Mouse (Mus musculus): ENCODE measurements around the gene Slc13a5. TPM values are rescaled to one million over a fixed set of nuclear protein-coding genes. Genes with fewer than 3 reads are reported as not detected.

Slc13a5 gene
- total and polyA plus RNA-seq, 3 experiments: not detected

DNA sequence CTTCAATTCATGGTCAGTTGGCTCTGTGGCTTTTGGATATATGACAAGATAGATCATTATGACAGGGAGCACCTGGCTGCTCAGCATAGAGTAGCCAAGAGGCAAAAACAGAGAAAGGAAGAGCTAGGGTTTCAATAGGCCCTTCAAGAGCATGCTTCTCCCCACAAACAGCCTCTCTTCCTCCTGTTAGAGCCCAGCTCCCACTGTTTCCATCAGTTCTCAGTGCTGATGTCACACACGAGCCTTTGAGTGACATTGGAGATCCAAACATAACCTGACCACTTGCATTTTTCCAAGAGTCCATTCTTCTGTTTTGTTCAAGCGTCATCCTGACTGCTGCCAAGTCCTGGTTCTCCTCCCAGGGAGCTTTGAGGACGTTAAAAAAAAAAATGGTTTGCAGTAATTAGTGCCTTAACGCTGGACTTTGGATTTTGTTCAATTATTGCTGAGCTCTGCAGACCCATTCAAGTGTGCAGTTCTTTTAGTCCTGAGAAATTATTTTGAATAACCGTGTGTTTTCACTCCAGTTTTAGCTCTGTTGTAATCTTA, 14.9 kb upstream of the Slc13a5 start:
- Histone ChIP-seq H3K4me3 (ENCODE audit: control insufficient read depth in 1 of 2, insufficient read depth in 1 of 2, low read depth in 2 of 2, low read length in 2 of 2) (no peak overlapping the region), H3K27me3 (ENCODE audit: control insufficient read depth in 1 of 2, insufficient read depth in 2 of 2, low read length in 2 of 2) (peaks cover 22 to 26% of the 10 kb centered on the region in 2 experiments), H3K27ac (ENCODE audit: control insufficient read depth, low read depth, low read length) (no peak overlapping the region), H3K36me3 (ENCODE audit: control insufficient read depth in 1 of 2, insufficient read depth in 2 of 2, low read length in 2 of 2) (no peaks in the 10 kb centered on the region), H3K9ac (ENCODE audit: control insufficient read depth, low read depth, low read length, poor library complexity, severe bottlenecking) (no peak overlapping the region), H3K9me3 (replicated peaks; ENCODE audit: insufficient read depth, low read length) (no peaks in the 10 kb centered on the region), H3K4me1 (ENCODE audit: control insufficient read depth in 1 of 2, insufficient read depth in 2 of 2, low read length in 2 of 2) (no peaks in the 10 kb centered on the region), H3K79me2 (ENCODE audit: control insufficient read depth, insufficient read depth, low read length, poor library complexity) (no peaks in the 10 kb centered on the region)
- no peak for TF ChIP-seq USF2 (IDR thresholded peaks at IDR 0.05; ENCODE audit: borderline replicate concordance in 1 of 2, insufficient read depth in 1 of 2, low read depth in 1 of 2, low read length in 2 of 2)
- TF ChIP-seq POLR2A (IDR thresholded peaks at IDR 0.05; ENCODE audit: control insufficient read depth in 1 of 2, insufficient read depth in 1 of 2, low read depth in 1 of 2, low read length in 2 of 2, poor library complexity in 1 of 2): no peak
- TF ChIP-seq EP300 (IDR thresholded peaks at IDR 0.05; ENCODE audit: low read depth in 1 of 2, low read length in 2 of 2): no peak
- no peak for TF ChIP-seq BHLHE40 (IDR thresholded peaks at IDR 0.05; ENCODE audit: borderline replicate concordance, low read depth, low read length)
- TF ChIP-seq MEF2A (IDR thresholded peaks at IDR 0.05; ENCODE audit: extremely low read depth, insufficient replicate concordance, low read depth, low read length, poor library complexity, severe bottlenecking): no peak
- TF ChIP-seq ZMIZ1 (IDR thresholded peaks at IDR 0.05; ENCODE audit: low read depth, low read length): no peak
- no peak for TF ChIP-seq ETS1 (IDR thresholded peaks at IDR 0.05; ENCODE audit: low read depth, low read length)
- TF ChIP-seq POLR2AphosphoS5 (IDR thresholded peaks at IDR 0.05; ENCODE audit: borderline replicate concordance, low read depth, low read length): no peak
- no peak for TF ChIP-seq GATA1 (IDR thresholded peaks at IDR 0.05; ENCODE audit: low read depth, low read length)
- TF ChIP-seq RAD21 (IDR thresholded peaks at IDR 0.05; ENCODE audit: low read depth, low read length): no peak
- TF ChIP-seq TBP (IDR thresholded peaks at IDR 0.05; ENCODE audit: low read depth, low read length): no peak
- no peak for TF ChIP-seq POLR2AphosphoS2 (IDR thresholded peaks at IDR 0.05; ENCODE audit: low read length)
- TF ChIP-seq MYC (IDR thresholded peaks at IDR 0.05; ENCODE audit: low read depth, low read length): no peak
- TF ChIP-seq USF1 (IDR thresholded peaks at IDR 0.05; ENCODE audit: low read depth, low read length): no peak
- TF ChIP-seq CTCF (IDR thresholded peaks at IDR 0.05 in 2 of 3, conservative IDR thresholded peaks at IDR 0.05 in 1 of 3; ENCODE audit: control insufficient read depth in 1 of 3, insufficient read depth in 1 of 3, low read depth in 2 of 3, low read length in 3 of 3, poor library complexity in 1 of 3, severe bottlenecking in 1 of 3): no peak
- no peak for TF ChIP-seq MYB (IDR thresholded peaks at IDR 0.05; ENCODE audit: low read depth, low read length)
- no peak for TF ChIP-seq ZC3H11A (IDR thresholded peaks at IDR 0.05; ENCODE audit: low read depth, low read length)
- no peak for TF ChIP-seq TCF12 (IDR thresholded peaks at IDR 0.05; ENCODE audit: low read depth, low read length)
- no peak for TF ChIP-seq RCOR1 (IDR thresholded peaks at IDR 0.05; ENCODE audit: low read depth, low read length)
- TF ChIP-seq SMC3 (IDR thresholded peaks at IDR 0.05; ENCODE audit: low read depth, low read length): no peak
- DNase-seq (ENCODE audit: low read depth, low spot score): no peak

All from MEL (cell line).